11 mouse cellular contexts compared by ENCODE assay signal in genomic region chr17:83110556-83110955, GRCm38 (mm10).
DNase-seq lines count a peak whose midpoint lies in the region; ATAC-seq and TF ChIP-seq lines count a peak whose summit lies in the region.
"Had no signal": no experiment of that assay in that cellular context is flagged by ENCODE, and none has a peak within 500 bp of the region (broad histone marks: within the 10 kb centered on the region; RNA-seq: fewer than 3 reads in every experiment).

No protein-coding gene starts in this region.

- peak overlapping the region; percentile 29; the same call in 1 of the 2 replicates for H3K4me2 ChIP-seq in lung, embryonic 14.5 days
- H3K4me2 ChIP-seq in lung, postnatal 0 days (replicated peaks; ENCODE audit: low read depth, low read length): no peak overlapping the region
- H3K4me2 ChIP-seq in heart, embryonic 16.5 days (ENCODE audit: low read depth, low read length): peak overlapping the region; percentile 27; the same call in 1 of the 2 replicates
- no peak overlapping the region for H3K4me2 ChIP-seq in stomach, embryonic 15.5 days
- H3K4me2 ChIP-seq: embryonic facial prominence, embryonic 12.5 days; hindbrain, embryonic 15.5 days had no signal

- no peak overlapping the region for H3K9ac ChIP-seq in lung, embryonic 14.5 days
- H3K9ac ChIP-seq in lung, postnatal 0 days (replicated peaks; ENCODE audit: low read depth): no peak overlapping the region
- H3K9ac ChIP-seq in heart, embryonic 16.5 days (ENCODE audit: low read length): no peak overlapping the region
- no peak overlapping the region for H3K9ac ChIP-seq in stomach, embryonic 15.5 days
- H3K9ac ChIP-seq: embryonic facial prominence, embryonic 12.5 days; hindbrain, embryonic 15.5 days had no signal

- H3K27ac ChIP-seq in lung, embryonic 14.5 days (ENCODE audit: low read depth): peak overlapping the region; percentile 86
- H3K27ac ChIP-seq in lung, postnatal 0 days (ENCODE audit: low read length): no peak overlapping the region
- peak overlapping the region; percentile 74 for H3K27ac ChIP-seq in heart, embryonic 16.5 days (ENCODE audit: low read length)
- peak overlapping the region; percentile 80; the same call in 1 of the 2 replicates for H3K27ac ChIP-seq in stomach, embryonic 15.5 days
- H3K27ac ChIP-seq: embryonic facial prominence, embryonic 12.5 days; hindbrain, embryonic 15.5 days had no signal

- 13% methylated on average over 8 of the region's 8 CpGs for WGBS in lung, embryonic 14.5 days
- 31% methylated on average over 8 of the region's 8 CpGs for WGBS in lung, postnatal 0 days
- WGBS in heart, embryonic 16.5 days: 17% methylated on average over 8 of the region's 8 CpGs
- WGBS in stomach, embryonic 15.5 days: 32% methylated on average over 8 of the region's 8 CpGs

- H3K4me1 ChIP-seq in lung, embryonic 14.5 days (ENCODE audit: insufficient read depth): peaks cover 43% of the 10 kb centered on the region
- no peaks in the 10 kb centered on the region for H3K4me1 ChIP-seq in lung, postnatal 0 days (ENCODE audit: insufficient read depth, low read depth, low read length)
- peaks cover 27% of the 10 kb centered on the region for H3K4me1 ChIP-seq in heart, embryonic 16.5 days (ENCODE audit: control insufficient read depth, insufficient read depth, low read length)
- peaks cover 19% of the 10 kb centered on the region for H3K4me1 ChIP-seq in stomach, embryonic 15.5 days

- no peaks in the 10 kb centered on the region for H3K9me3 ChIP-seq in lung, embryonic 14.5 days (ENCODE audit: low read depth, low read length)
- no peaks in the 10 kb centered on the region for H3K9me3 ChIP-seq in lung, postnatal 0 days (ENCODE audit: low read length)
- no peaks in the 10 kb centered on the region for H3K9me3 ChIP-seq in heart, embryonic 16.5 days (replicated peaks; ENCODE audit: control insufficient read depth, low read length)
- no peaks in the 10 kb centered on the region for H3K9me3 ChIP-seq in stomach, embryonic 15.5 days
- H3K9me3 ChIP-seq: embryonic facial prominence, embryonic 12.5 days; hindbrain, embryonic 15.5 days had no signal

- H3K4me3 ChIP-seq in lung, embryonic 14.5 days (ENCODE audit: low read depth, low read length): no peak overlapping the region
- H3K4me3 ChIP-seq in lung, postnatal 0 days (ENCODE audit: low read depth, low read length): no peak overlapping the region
- no peak overlapping the region for H3K4me3 ChIP-seq in heart, embryonic 16.5 days (ENCODE audit: low read length)
- no peak overlapping the region for H3K4me3 ChIP-seq in stomach, embryonic 15.5 days (replicated peaks)
- H3K4me3 ChIP-seq: embryonic facial prominence, embryonic 12.5 days; hindbrain, embryonic 15.5 days had no signal

- ATAC-seq in lung, embryonic 14.5 days (ENCODE audit: insufficient read depth): no peak
- no peak for ATAC-seq in lung, postnatal 0 days
- ATAC-seq in heart, embryonic 16.5 days (replicated peaks; ENCODE audit: extremely low read depth, insufficient read depth, low FRiP score): peak; percentile 35
- ATAC-seq in stomach, embryonic 15.5 days (ENCODE audit: insufficient read depth, low FRiP score, low read depth): no peak

- H3K27me3 ChIP-seq in lung, embryonic 14.5 days (ENCODE audit: insufficient read depth, low read length): no peaks in the 10 kb centered on the region
- no peaks in the 10 kb centered on the region for H3K27me3 ChIP-seq in lung, postnatal 0 days (replicated peaks; ENCODE audit: insufficient read depth, low read length)
- H3K27me3 ChIP-seq in heart, embryonic 16.5 days (ENCODE audit: control insufficient read depth, insufficient read depth, low read length): no peaks in the 10 kb centered on the region
- H3K27me3 ChIP-seq in stomach, embryonic 15.5 days (replicated peaks): no peaks in the 10 kb centered on the region
- H3K27me3 ChIP-seq: hindbrain, embryonic 15.5 days had no signal

- peak; percentile 57 for DNase-seq in lung, embryonic 14.5 days
- no peak for DNase-seq in lung, postnatal 0 days (ENCODE audit: low spot score)
- DNase-seq in heart, adult 9 months (ENCODE audit: low spot score in 2 of 2): peak; percentile 16 to 36
- DNase-seq in embryo, embryonic 10.5 days (ENCODE audit: low spot score): no peak
- no peak for DNase-seq in spleen, adult 12 weeks (ENCODE audit: low spot score)
- DNase-seq: cerebellum, adult 9-11 months; kidney, postnatal 14 days had no signal

- no peak for TF ChIP-seq CTCF in lung, embryonic 14.5 days (IDR thresholded peaks at IDR 0.05; ENCODE audit: low read depth)
- TF ChIP-seq CTCF in lung, postnatal 0 days (IDR thresholded peaks at IDR 0.05): no peak

- TF ChIP-seq EP300 in lung, postnatal 0 days (IDR thresholded peaks at IDR 0.05): no peak

- H3K36me3 ChIP-seq in lung, embryonic 14.5 days (ENCODE audit: insufficient read depth): no peaks in the 10 kb centered on the region
- no peaks in the 10 kb centered on the region for H3K36me3 ChIP-seq in lung, postnatal 0 days (ENCODE audit: insufficient read depth, low read length)
- H3K36me3 ChIP-seq in heart, embryonic 16.5 days (ENCODE audit: control insufficient read depth, insufficient read depth): no peaks in the 10 kb centered on the region
- H3K36me3 ChIP-seq in stomach, embryonic 15.5 days: no peaks in the 10 kb centered on the region
- H3K36me3 ChIP-seq: embryonic facial prominence, embryonic 12.5 days; hindbrain, embryonic 15.5 days had no signal

Comparison
In these comparisons a context has a peak if more than half of its experiments do, and no peak if none do; other contexts are left out.
1. DNase-seq: peak in lung, embryonic 14.5 days (single experiment) and heart, adult 9 months (2 of 2); none in lung, postnatal 0 days (single experiment), embryo, embryonic 10.5 days (single experiment) and spleen, adult 12 weeks (single experiment).
2. H3K4me2 ChIP-seq: peak in lung, embryonic 14.5 days (single experiment) and heart, embryonic 16.5 days (single experiment); none in lung, postnatal 0 days (single experiment) and stomach, embryonic 15.5 days (single experiment).